25 mouse cellular contexts compared by ENCODE assay signal in genomic region chr3:138688606-138689005, GRCm38 (mm10). TPM values are rescaled to one million over a fixed set of nuclear protein-coding genes. Genes with fewer than 3 reads are reported as not detected.
DNase-seq lines count a peak whose midpoint lies in the region; ATAC-seq lines count a peak whose summit lies in the region.
"Had no signal": no experiment of that assay in that cellular context is flagged by ENCODE, and none has a peak within 500 bp of the region (broad histone marks: within the 10 kb centered on the region; RNA-seq: fewer than 3 reads in every experiment).

No protein-coding gene starts in this region.

- WGBS in kidney, embryonic 15.5 days: 85% methylated on average over 5 of the region's 5 CpGs
- 83% methylated on average over 5 of the region's 5 CpGs for WGBS in midbrain, embryonic 11.5 days
- WGBS in midbrain, embryonic 14.5 days: 85% methylated on average over 5 of the region's 5 CpGs

- H3K4me3 ChIP-seq in kidney, embryonic 15.5 days (replicated peaks): no peak overlapping the region
- no peak overlapping the region for H3K4me3 ChIP-seq in midbrain, embryonic 11.5 days (ENCODE audit: low read depth, low read length)
- no peak overlapping the region for H3K4me3 ChIP-seq in midbrain, embryonic 14.5 days (replicated peaks; ENCODE audit: low read depth, low read length)
- H3K4me3 ChIP-seq: embryonic facial prominence, embryonic 10.5 days; embryonic facial prominence, embryonic 12.5 days; forebrain, embryonic 13.5 days; forebrain, embryonic 15.5 days had no signal

- H3K4me2 ChIP-seq in kidney, embryonic 15.5 days: no peak overlapping the region
- no peak overlapping the region for H3K4me2 ChIP-seq in midbrain, embryonic 11.5 days
- H3K4me2 ChIP-seq in midbrain, embryonic 14.5 days (ENCODE audit: low read length): no peak overlapping the region
- H3K4me2 ChIP-seq: embryonic facial prominence, embryonic 12.5 days; forebrain, embryonic 13.5 days; forebrain, embryonic 15.5 days had no signal

- no peaks in the 10 kb centered on the region for H3K9me3 ChIP-seq in kidney, embryonic 15.5 days (replicated peaks)
- no peaks in the 10 kb centered on the region for H3K9me3 ChIP-seq in midbrain, embryonic 11.5 days (ENCODE audit: control insufficient read depth, low read length)
- no peaks in the 10 kb centered on the region for H3K9me3 ChIP-seq in midbrain, embryonic 14.5 days (ENCODE audit: control insufficient read depth, low read length)
- H3K9me3 ChIP-seq: embryonic facial prominence, embryonic 10.5 days; embryonic facial prominence, embryonic 12.5 days; forebrain, embryonic 13.5 days; forebrain, embryonic 15.5 days; G1E had no signal

- ATAC-seq in cerebellum, adult (ENCODE audit: insufficient number of reproducible peaks, low FRiP score, low TSS enrichment): 0 out of 2 replicates have a peak, but pooled peaks have one; percentile 6
- ATAC-seq in kidney, embryonic 15.5 days (replicated peaks; ENCODE audit: low FRiP score): peak; percentile 46; the same call in 1 of the 2 replicates
- no peak for ATAC-seq in midbrain, embryonic 11.5 days (ENCODE audit: low FRiP score)
- ATAC-seq in midbrain, embryonic 14.5 days (ENCODE audit: low FRiP score, low TSS enrichment): no peak
- ATAC-seq: activated CD4-positive, CD25-positive, alpha-beta regulatory T cell, adult 4 months; CD4-positive, CD25-positive, alpha-beta regulatory T cell, adult 4 months; forebrain, embryonic 13.5 days; forebrain, embryonic 15.5 days; forebrain, postnatal 0 days; Patski had no signal

- no peak for DNase-seq in cerebellum, adult 9-10 months
- no peak for DNase-seq in kidney, adult 9 months
- peak; percentile 64 for DNase-seq in midbrain, embryonic 11.5 days (ENCODE audit: low spot score, missing footprints)
- no peak for DNase-seq in midbrain, embryonic 14.5 days
- DNase-seq: adrenal gland, adult 8-10 months; adrenal gland, postnatal 14 days; adrenal gland, postnatal 36 days; B cell, adult 2 months; cerebellum, adult 11 months; cerebellum, adult 18-20 months; cerebellum, adult 8-10 months; cerebellum, postnatal 10 days; cerebellum, postnatal 25 days; forebrain, postnatal 0 days had no signal

- no peaks in the 10 kb centered on the region for H3K27me3 ChIP-seq in kidney, embryonic 15.5 days
- no peaks in the 10 kb centered on the region for H3K27me3 ChIP-seq in midbrain, embryonic 11.5 days (ENCODE audit: control insufficient read depth, insufficient read depth, low read length)
- H3K27me3 ChIP-seq in midbrain, embryonic 14.5 days (ENCODE audit: control insufficient read depth, insufficient read depth, low read length): no peaks in the 10 kb centered on the region
- H3K27me3 ChIP-seq: CH12.LX; embryonic facial prominence, embryonic 12.5 days; forebrain, embryonic 13.5 days; forebrain, embryonic 15.5 days had no signal

- H3K9ac ChIP-seq in kidney, embryonic 15.5 days: no peak overlapping the region
- H3K9ac ChIP-seq in midbrain, embryonic 11.5 days (ENCODE audit: low read length): no peak overlapping the region
- no peak overlapping the region for H3K9ac ChIP-seq in midbrain, embryonic 14.5 days (replicated peaks; ENCODE audit: low read length)
- H3K9ac ChIP-seq: embryonic facial prominence, embryonic 12.5 days; forebrain, embryonic 13.5 days; forebrain, embryonic 15.5 days; forebrain, postnatal 0 days had no signal

- no peak overlapping the region for H3K27ac ChIP-seq in kidney, embryonic 15.5 days
- H3K27ac ChIP-seq in midbrain, embryonic 11.5 days (ENCODE audit: low read depth, low read length): no peak overlapping the region
- no peak overlapping the region for H3K27ac ChIP-seq in midbrain, embryonic 14.5 days (replicated peaks; ENCODE audit: low read depth, low read length)
- H3K27ac ChIP-seq: embryonic facial prominence, embryonic 10.5 days; embryonic facial prominence, embryonic 12.5 days; forebrain, embryonic 13.5 days; forebrain, embryonic 15.5 days had no signal

- H3K36me3 ChIP-seq in kidney, embryonic 15.5 days: no peaks in the 10 kb centered on the region
- no peaks in the 10 kb centered on the region for H3K36me3 ChIP-seq in midbrain, embryonic 11.5 days (ENCODE audit: control insufficient read depth, insufficient read depth, low read length)
- no peaks in the 10 kb centered on the region for H3K36me3 ChIP-seq in midbrain, embryonic 14.5 days (ENCODE audit: control insufficient read depth, insufficient read depth, low read length)
- H3K36me3 ChIP-seq: embryonic facial prominence, embryonic 10.5 days; embryonic facial prominence, embryonic 12.5 days; forebrain, embryonic 15.5 days; G1E had no signal

- H3K4me1 ChIP-seq in kidney, embryonic 15.5 days: no peaks in the 10 kb centered on the region
- no peaks in the 10 kb centered on the region for H3K4me1 ChIP-seq in midbrain, embryonic 11.5 days (ENCODE audit: control insufficient read depth, insufficient read depth, low read length)
- no peaks in the 10 kb centered on the region for H3K4me1 ChIP-seq in midbrain, embryonic 14.5 days (ENCODE audit: control insufficient read depth, insufficient read depth, low read length)
- H3K4me1 ChIP-seq: embryonic facial prominence, embryonic 12.5 days; forebrain, embryonic 13.5 days; forebrain, embryonic 15.5 days had no signal

RNA-seq across cellular contexts. Expression of gene Tspan5, which starts 53.4 kb away (rescaled TPM):
- 26.3 and 28.9 TPM in 2 replicates for polyA plus RNA-seq in kidney, embryonic 15.5 days (2015; fragmentation: Nextera tagmentation; extraction: Ambion mirVana)
- polyA plus RNA-seq in midbrain, embryonic 11.5 days (2014; fragmentation: Nextera tagmentation; extraction: Ambion mirVana): 46.6 and 48.6 TPM in 2 replicates
- 104 and 119 TPM in 2 replicates for polyA plus RNA-seq in midbrain, embryonic 14.5 days (2014; fragmentation: Nextera tagmentation; extraction: Ambion mirVana)
- polyA plus RNA-seq: G1E had no signal

Comparison
In these comparisons a context has a peak if more than half of its experiments do, and no peak if none do; other contexts are left out.
1. ATAC-seq: peak in cerebellum, adult (single experiment) and kidney, embryonic 15.5 days (single experiment); none in midbrain, embryonic 11.5 days (single experiment) and midbrain, embryonic 14.5 days (single experiment).